Mouse (Mus musculus): ENCODE measurements around the gene Tgm4. TPM values are rescaled to one million over a fixed set of nuclear protein-coding genes. Genes with fewer than 3 reads are reported as not detected.

Tgm4 gene
- total and polyA plus RNA-seq, 3 experiments: 0.33 TPM; not detected in 2

GRCm38 (mm10) chr9:123099631-123100455 is 65.3 kb downstream of the Tgm4 start:
- peaks cover 8% of the 10 kb centered on the region for H3K4me1 ChIP-seq (ENCODE audit: insufficient read depth, low read depth, low read length)
- TF ChIP-seq TAL1 (conservative IDR thresholded peaks at IDR 0.05; ENCODE audit: low read depth, low read length) (no peak), CTCF (IDR thresholded peaks at IDR 0.05; ENCODE audit: low read depth, low read length) (no peak), GATA1 (IDR thresholded peaks at IDR 0.05; ENCODE audit: borderline replicate concordance, low read length) (no peak), GATA2 (IDR thresholded peaks at IDR 0.05; ENCODE audit: borderline replicate concordance, low read depth, low read length) (no peak), POLR2AphosphoS5 (IDR thresholded peaks at IDR 0.05; ENCODE audit: insufficient replicate concordance, low read depth, low read length) (no peak)
- H3K4me3 ChIP-seq (ENCODE audit: low read depth, low read length): no peak overlapping the region
- no peaks in the 10 kb centered on the region for H3K9me3 ChIP-seq (replicated peaks)
- ATAC-seq (ENCODE audit: extremely low read depth, insufficient number of reproducible peaks, low FRiP score, poor library complexity, severe bottlenecking) (peak; percentile 15; the same call in 1 of the 2 replicates), DNase-seq (ENCODE audit: low spot score) (no peak)
- H3K36me3 ChIP-seq (replicated peaks): peaks cover 99% of the 10 kb centered on the region
- no peaks in the 10 kb centered on the region for H3K27me3 ChIP-seq (ENCODE audit: insufficient read depth, low read length)

GRCm38 (mm10) chr9:123103425-123103824 is 68.9 kb downstream of the Tgm4 start:
- Histone ChIP-seq H3K27me3 (ENCODE audit: insufficient read depth, low read length) (no peaks in the 10 kb centered on the region), H3K36me3 (replicated peaks) (peaks cover 91% of the 10 kb centered on the region), H3K9me3 (replicated peaks) (no peaks in the 10 kb centered on the region), H3K4me3 (ENCODE audit: low read depth, low read length) (no peak overlapping the region), H3K4me1 (ENCODE audit: insufficient read depth, low read depth, low read length) (peaks cover 10% of the 10 kb centered on the region)
- TF ChIP-seq POLR2AphosphoS5 (IDR thresholded peaks at IDR 0.05; ENCODE audit: insufficient replicate concordance, low read depth, low read length) (no peak), GATA1 (IDR thresholded peaks at IDR 0.05; ENCODE audit: borderline replicate concordance, low read length) (no peak), TAL1 (conservative IDR thresholded peaks at IDR 0.05; ENCODE audit: low read depth, low read length) (no peak), GATA2 (IDR thresholded peaks at IDR 0.05; ENCODE audit: borderline replicate concordance, low read depth, low read length) (no peak), CTCF (IDR thresholded peaks at IDR 0.05; ENCODE audit: low read depth, low read length) (no peak)
- DNase-seq (ENCODE audit: low spot score): no peak
- ATAC-seq (ENCODE audit: extremely low read depth, insufficient number of reproducible peaks, low FRiP score, poor library complexity, severe bottlenecking): no peak

- Histone ChIP-seq H3K27me3 (ENCODE audit: insufficient read depth, low read length) (no peaks in the 10 kb centered on the region), H3K9me3 (replicated peaks) (no peaks in the 10 kb centered on the region), H3K4me3 (ENCODE audit: low read depth, low read length) (no peak overlapping the region), H3K36me3 (replicated peaks) (peaks cover 91% of the 10 kb centered on the region), H3K4me1 (ENCODE audit: insufficient read depth, low read depth, low read length) (peaks cover 12% of the 10 kb centered on the region)
- TF ChIP-seq GATA1 (IDR thresholded peaks at IDR 0.05; ENCODE audit: borderline replicate concordance, low read length) (no peak), TAL1 (conservative IDR thresholded peaks at IDR 0.05; ENCODE audit: low read depth, low read length) (no peak), CTCF (IDR thresholded peaks at IDR 0.05; ENCODE audit: low read depth, low read length) (no peak), GATA2 (IDR thresholded peaks at IDR 0.05; ENCODE audit: borderline replicate concordance, low read depth, low read length) (no peak), POLR2AphosphoS5 (IDR thresholded peaks at IDR 0.05; ENCODE audit: insufficient replicate concordance, low read depth, low read length) (no peak)
- DNase-seq (ENCODE audit: low spot score): no peak
- ATAC-seq (ENCODE audit: extremely low read depth, insufficient number of reproducible peaks, low FRiP score, poor library complexity, severe bottlenecking): no peak
Measured at GRCm38 (mm10) chr9:123104362-123104761, 69.8 kb downstream of the Tgm4 start.

GRCm38 (mm10) chr9:123107186-123107585 is 72.7 kb downstream of the Tgm4 start:
- ATAC-seq (ENCODE audit: extremely low read depth, insufficient number of reproducible peaks, low FRiP score, poor library complexity, severe bottlenecking) (peak; percentile 99), DNase-seq (ENCODE audit: low spot score) (no peak)
- Histone ChIP-seq H3K27me3 (ENCODE audit: insufficient read depth, low read length) (no peaks in the 10 kb centered on the region), H3K4me1 (ENCODE audit: insufficient read depth, low read depth, low read length) (peaks cover 27% of the 10 kb centered on the region), H3K36me3 (replicated peaks) (peaks cover 86% of the 10 kb centered on the region), H3K9me3 (replicated peaks) (no peaks in the 10 kb centered on the region), H3K4me3 (ENCODE audit: low read depth, low read length) (no peak overlapping the region)
- no peak for TF ChIP-seq TAL1 (conservative IDR thresholded peaks at IDR 0.05; ENCODE audit: low read depth, low read length)

- Histone ChIP-seq H3K4me3 (ENCODE audit: low read depth, low read length) (no peak overlapping the region), H3K36me3 (replicated peaks) (peaks cover 66% of the 10 kb centered on the region), H3K27me3 (ENCODE audit: insufficient read depth, low read length) (no peaks in the 10 kb centered on the region), H3K4me1 (ENCODE audit: insufficient read depth, low read depth, low read length) (peaks cover 40% of the 10 kb centered on the region), H3K9me3 (replicated peaks) (no peaks in the 10 kb centered on the region)
- no peak for ATAC-seq (ENCODE audit: extremely low read depth, insufficient number of reproducible peaks, low FRiP score, poor library complexity, severe bottlenecking)
- DNase-seq (ENCODE audit: low spot score): no peak
- TF ChIP-seq POLR2AphosphoS5 (IDR thresholded peaks at IDR 0.05; ENCODE audit: insufficient replicate concordance, low read depth, low read length) (no peak), GATA2 (IDR thresholded peaks at IDR 0.05; ENCODE audit: borderline replicate concordance, low read depth, low read length) (no peak), TAL1 (conservative IDR thresholded peaks at IDR 0.05; ENCODE audit: low read depth, low read length) (no peak), GATA1 (IDR thresholded peaks at IDR 0.05; ENCODE audit: borderline replicate concordance, low read length) (no peak)
Measured at GRCm38 (mm10) chr9:123109188-123109587, 74.7 kb downstream of the Tgm4 start.

GRCm38 (mm10) chr9:123111751-123112221 is 77.3 kb downstream of the Tgm4 start:
- Histone ChIP-seq H3K4me1 (ENCODE audit: insufficient read depth, low read depth, low read length) (peaks cover 55% of the 10 kb centered on the region), H3K9me3 (replicated peaks) (no peaks in the 10 kb centered on the region), H3K27me3 (ENCODE audit: insufficient read depth, low read length) (no peaks in the 10 kb centered on the region), H3K36me3 (replicated peaks) (peaks cover 62% of the 10 kb centered on the region), H3K4me3 (ENCODE audit: low read depth, low read length) (peak overlapping the region; percentile 94)
- ATAC-seq (ENCODE audit: extremely low read depth, insufficient number of reproducible peaks, low FRiP score, poor library complexity, severe bottlenecking) (no peak), DNase-seq (ENCODE audit: low spot score) (no peak)
- TF ChIP-seq GATA2 (IDR thresholded peaks at IDR 0.05; ENCODE audit: borderline replicate concordance, low read depth, low read length): no peak
- no peak for TF ChIP-seq POLR2AphosphoS5 (IDR thresholded peaks at IDR 0.05; ENCODE audit: insufficient replicate concordance, low read depth, low read length)
- no peak for TF ChIP-seq TAL1 (conservative IDR thresholded peaks at IDR 0.05; ENCODE audit: low read depth, low read length)
- TF ChIP-seq CTCF (IDR thresholded peaks at IDR 0.05; ENCODE audit: low read depth, low read length): no peak
- TF ChIP-seq GATA1 (IDR thresholded peaks at IDR 0.05; ENCODE audit: borderline replicate concordance, low read length): no peak
